Mouse (Mus musculus) frontal cortex, postnatal 14 days (tissue): ENCODE results near the gene Lmo7.
A peak's percentile ranks its signal among the peaks of the same experiment; 100 is the strongest.

Source experiments
- DNase-seq, 2 experiments: peaks; one replicate each; pipeline ENCODE4 v3.0.0; 2022; ENCODE audit warnings: low spot score in 2 of 2

Gene Lmo7

GRCm38 (mm10) chr14:101729237-101729971 is at the start of gene Lmo7, which contains the start of gene Gm9922:
TSS of gene Lmo7 (plus strand) at chr14:101729957.
TSS of gene Gm9922 (minus strand) at chr14:101729814.
- peak in 1 of 2 experiments; percentile 16 for DNase-seq

GRCm38 (mm10) chr14:101687696-101688095 is 42.1 kb upstream of the Lmo7 start:
- no peak for DNase-seq

DNA sequence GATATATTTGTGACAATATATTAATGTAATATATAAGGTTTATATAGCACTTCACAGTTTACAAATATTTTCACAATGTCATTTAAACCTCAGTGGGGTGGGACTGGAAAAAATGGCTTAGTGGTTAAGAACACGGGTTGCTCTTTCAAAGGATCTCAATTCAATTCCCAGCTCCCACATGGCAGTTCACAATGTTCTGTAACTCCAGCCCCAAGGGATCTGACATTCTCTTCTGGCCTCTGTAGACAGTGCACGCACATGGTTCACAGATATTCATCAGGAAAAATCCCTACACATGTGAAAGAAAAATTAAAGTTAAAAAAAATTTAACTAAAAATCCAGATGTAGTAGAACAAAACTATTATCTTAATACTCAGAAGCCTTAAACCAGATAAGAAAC is 41.4 kb upstream of the Lmo7 start:
- DNase-seq, result no peak

GRCm38 (mm10) chr14:101704479-101704878 is 25.3 kb upstream of the Lmo7 start:
- DNase-seq, result no peak

DNA sequence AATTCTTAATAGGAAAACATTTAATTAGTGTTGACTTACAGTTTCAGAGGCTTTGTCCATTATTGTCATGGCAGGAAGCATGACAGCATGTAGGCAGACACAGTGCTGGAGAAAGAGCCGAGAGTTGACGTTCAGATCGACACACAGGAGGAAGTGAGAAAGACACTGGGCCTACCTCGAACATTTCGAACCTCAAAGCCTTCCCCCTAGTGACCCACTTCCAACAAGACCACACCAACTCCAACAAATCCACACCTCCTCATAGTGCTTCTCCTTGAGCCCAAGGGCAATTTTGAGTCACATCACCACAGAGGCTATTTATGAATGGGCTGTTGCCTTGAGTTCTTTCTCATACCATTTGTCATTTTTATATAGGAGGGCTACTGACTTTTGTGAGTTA is 22.7 kb upstream of the Lmo7 start:
- DNase-seq, result no peak

DNA sequence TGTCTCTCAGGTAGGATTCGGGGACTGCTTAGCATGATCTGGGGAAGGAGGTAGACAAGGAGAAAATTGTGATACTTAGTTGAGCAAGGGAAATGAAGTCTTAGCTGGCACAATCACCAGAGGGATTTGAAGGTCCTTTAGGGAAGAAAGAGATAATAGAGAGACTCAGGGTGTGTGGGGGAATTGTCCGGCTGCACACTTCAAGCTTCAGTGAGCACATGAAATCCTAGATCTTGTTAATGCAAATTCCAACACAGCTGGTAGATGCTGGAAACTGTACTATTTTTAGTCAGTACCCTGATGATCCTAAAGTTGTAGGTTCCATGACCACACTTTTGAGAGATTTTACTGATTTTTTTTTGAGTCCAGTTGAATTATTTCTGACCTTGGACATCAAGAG is 15.3 kb upstream of the Lmo7 start:
- no peak for DNase-seq

DNA sequence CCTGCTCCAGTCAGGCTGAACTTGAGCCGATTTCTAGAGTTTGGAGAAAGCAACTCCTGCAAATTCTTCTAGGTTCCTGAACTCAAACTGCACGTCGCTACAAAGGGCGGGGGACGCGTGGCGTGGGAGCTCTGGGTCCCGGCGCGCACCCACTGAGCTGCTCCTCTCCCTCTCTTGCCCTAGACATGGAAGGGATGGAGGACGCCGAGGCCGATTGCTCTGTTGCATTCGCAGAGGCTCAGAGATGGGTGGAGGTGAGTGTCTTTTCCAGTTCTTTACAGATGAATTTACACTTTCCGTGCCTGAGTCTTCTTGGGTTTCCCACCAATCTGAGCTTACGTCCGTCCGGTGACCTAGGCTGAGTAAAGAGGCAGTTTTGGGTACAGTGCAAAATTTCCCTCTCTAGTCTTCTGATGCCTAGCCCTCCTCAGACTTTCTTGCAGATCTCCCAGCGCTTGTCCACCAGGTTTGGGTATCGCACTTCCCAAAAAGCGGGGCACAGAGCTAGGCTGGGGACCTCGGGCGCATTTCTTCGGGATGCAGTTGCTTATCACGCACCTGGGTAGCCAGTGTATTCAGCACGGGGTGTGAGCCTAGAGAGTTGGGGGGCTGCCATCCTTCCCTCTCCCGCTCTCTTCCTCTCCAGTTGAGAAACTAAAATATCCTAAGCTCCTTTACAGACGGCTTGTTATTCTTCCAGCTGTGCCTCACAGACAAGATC is 375 bp downstream of the Lmo7 start:
- no peak for DNase-seq

DNA sequence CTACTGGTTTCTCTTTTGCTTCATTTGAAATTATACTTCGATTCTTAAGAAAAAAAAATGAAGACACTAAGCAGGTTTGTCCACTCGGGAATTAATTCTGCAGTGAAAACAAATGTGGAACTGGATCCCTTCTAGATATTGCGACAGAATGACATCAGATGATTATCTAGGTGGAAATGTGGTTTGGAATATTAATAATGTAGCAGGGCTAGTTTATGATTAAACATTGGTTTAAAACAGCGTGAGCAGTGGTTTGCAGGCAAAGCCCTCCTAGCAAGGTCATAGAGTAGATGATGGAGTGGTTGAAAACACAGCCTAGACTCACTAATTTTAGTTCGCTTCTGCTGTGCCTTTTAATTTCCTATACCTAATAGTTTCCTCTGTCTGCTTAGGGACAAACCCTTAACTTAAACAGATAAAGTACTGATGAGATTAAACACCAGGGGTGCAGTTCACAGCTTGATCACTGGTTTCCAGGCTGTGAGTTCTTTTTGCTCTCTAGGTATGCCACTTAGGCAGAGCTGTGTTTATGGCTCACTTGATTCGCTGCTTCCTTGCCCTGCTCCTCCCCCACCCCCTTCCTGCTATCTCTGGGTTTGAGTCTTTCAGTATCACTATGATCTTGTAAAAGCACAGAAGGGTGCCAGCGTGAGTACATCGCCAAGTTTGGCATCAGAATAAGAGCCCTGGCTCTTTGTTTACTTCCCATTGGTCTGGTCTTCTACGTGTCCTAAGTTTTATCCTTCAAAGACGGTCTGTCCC is 4.0 kb downstream of the Lmo7 start:
- DNase-seq, result no peak

DNA sequence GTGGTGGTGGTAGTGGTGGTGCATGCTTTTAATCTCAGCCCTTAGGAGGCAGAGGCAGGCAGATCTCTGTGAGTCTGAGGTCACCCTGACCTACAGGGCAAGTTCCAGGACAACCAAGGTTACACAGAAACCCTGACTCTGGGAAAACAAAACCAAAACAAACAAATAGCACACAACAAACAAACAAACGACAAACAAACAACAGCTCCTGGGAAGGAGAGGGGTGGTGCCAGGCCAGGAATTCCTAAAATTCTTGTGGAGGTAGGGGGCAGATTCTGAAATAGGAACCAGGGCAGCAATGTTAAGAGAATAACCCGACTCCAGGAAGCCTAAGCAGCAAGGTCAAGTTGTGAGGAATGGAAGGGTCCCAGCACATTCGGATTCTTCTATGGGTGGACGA is 7.7 kb downstream of the Lmo7 start:
- no peak for DNase-seq

- no peak for DNase-seq
These were observed 16.9 kb downstream of the Lmo7 start for GRCm38 (mm10) chr14:101746635-101747034.

GRCm38 (mm10) chr14:101747811-101748210 is 18.1 kb downstream of the Lmo7 start:
- no peak for DNase-seq

DNA sequence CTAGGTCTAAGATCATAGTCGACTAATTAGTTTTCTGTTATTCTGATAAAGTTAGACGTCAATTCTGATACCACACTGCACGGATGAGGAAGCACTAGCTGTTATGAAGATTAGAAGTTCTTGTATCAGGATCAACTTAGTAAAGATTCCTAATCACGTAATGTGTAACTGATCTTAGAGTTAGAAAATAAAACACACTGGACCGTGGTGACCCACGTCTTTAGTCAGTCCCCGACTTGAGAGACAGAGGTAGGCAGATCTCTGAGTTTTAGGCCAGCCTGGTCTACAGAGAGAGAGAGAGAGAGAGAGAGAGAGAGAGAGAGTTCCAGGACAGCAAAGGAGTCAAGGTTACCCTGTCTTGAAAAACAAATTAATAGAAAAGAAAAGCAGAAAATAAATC is 18.7 kb downstream of the Lmo7 start:
- no peak for DNase-seq

DNA sequence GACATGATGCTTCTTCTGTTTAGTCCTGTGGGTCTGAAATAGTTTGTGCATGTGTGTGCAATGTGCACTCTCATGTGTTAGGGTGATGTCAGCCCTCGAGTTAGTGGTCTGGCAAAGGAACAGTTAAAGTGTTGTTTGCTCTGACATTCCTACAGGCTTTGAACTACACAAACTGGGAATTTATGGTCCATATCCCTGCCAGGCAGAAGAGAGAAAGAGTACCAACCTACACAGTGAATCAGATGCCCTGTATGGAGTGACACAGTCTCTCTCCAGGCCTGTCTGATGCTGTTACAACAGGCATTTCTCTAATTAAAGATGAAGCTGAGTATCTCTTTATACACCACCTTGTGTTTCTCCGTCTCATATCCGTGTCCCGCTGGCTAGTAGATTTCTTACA is 21.2 kb downstream of the Lmo7 start:
- DNase-seq, result no peak

DNA sequence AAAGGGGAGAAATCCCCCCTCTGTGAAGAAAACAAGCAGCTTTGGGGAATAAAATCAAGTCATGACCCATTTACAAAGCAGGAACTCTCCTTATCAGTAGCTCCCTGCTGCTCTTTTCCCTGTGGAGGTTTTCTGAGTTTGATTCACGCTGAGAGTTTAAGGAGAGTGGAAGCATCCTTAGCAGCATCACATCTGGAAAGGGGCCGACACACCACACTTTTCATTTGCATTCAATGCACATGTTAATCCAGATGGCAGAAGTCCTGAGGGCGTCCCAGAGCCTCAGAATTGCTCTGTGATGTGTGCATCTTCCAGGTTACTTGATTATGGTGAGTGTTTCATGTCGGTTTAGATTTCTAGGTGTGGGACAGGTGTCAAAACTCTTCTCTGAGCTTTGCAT is 25.7 kb downstream of the Lmo7 start:
- no peak for DNase-seq

DNA sequence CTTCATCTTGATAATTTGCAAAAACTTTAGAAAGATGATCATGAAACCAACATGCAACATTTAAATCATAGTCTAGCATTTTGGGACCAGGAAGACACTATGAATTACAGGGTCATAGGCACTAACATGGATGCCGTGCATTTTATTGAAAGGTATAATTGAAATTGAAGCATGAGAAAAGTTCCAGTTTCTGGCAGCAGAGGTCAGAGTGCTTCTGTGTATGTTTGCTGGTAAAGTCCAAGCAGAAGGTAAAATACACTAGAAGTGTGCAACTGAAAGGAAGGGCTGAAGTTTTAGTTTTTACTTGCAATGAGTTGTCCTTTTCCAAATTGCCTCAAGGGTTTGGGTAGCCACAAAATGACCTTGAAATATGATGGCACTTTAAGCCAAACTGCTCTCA is 32.5 kb downstream of the Lmo7 start:
- no peak for DNase-seq

- DNase-seq, result no peak
These were observed 34.1 kb downstream of the Lmo7 start for GRCm38 (mm10) chr14:101763762-101764295.

DNA sequence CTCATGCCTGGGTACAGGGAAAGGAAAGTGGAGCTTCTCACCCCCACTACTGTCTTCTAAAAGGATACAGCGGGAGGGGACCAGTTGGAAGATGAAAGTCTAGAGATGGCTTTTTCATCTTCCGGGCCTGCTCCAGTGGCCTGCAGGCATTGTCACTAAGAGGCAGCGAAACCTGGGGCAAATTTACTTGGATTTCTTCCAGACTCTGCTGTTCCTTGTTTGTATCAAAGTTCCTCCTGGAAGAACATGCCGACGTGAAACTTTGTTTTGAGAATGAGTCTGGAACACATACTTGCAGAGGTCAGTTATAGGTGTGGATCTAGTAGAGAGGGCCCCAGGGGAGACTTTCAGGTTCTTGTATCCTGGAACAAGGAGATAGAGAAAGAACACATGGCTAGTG is 41.6 kb downstream of the Lmo7 start:
- no peak for DNase-seq

DNA sequence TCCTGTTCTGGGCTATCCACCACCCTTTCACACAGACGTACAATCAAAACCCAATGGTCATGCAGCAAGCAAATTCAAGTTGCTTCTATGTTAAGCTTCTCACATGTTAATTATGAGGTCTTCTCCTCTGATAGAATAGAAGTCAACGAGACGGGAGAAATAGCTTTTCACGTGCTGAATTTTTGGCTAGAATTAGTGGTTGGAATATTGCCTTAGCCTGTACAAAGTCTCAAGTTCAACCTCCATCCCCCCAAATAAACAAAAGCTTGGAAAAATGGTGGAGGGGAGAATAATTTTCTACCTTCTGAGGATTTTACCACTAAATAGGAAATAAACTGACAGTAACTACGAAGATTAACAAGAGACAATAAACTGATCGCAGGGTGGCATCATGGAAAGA is 42.0 kb downstream of the Lmo7 start:
- DNase-seq, result no peak

DNA sequence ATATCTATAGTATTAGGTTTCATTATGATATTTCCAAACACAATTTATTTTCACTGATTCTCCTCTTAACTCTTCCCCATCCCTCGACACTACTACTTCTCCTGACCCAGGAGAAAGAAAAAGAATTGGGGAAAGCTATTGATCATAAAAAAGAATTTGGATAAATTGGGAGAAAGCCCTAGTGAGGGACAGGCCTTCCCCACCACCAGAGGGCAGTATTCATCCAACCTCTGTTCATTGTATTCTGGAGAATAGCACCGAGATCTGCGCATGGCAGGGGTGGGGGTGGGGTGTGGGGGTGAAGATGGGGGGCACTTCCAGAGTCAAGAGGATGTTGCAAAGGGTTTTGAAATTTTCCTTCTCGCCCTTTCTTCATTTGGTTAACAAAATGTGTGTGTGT is 44.9 kb downstream of the Lmo7 start:
- no peak for DNase-seq

- no peak for DNase-seq
These were observed 46.8 kb downstream of the Lmo7 start for GRCm38 (mm10) chr14:101776296-101777128.

- no peak for DNase-seq
These were observed 47.4 kb downstream of the Lmo7 start for GRCm38 (mm10) chr14:101777129-101777493.

DNA sequence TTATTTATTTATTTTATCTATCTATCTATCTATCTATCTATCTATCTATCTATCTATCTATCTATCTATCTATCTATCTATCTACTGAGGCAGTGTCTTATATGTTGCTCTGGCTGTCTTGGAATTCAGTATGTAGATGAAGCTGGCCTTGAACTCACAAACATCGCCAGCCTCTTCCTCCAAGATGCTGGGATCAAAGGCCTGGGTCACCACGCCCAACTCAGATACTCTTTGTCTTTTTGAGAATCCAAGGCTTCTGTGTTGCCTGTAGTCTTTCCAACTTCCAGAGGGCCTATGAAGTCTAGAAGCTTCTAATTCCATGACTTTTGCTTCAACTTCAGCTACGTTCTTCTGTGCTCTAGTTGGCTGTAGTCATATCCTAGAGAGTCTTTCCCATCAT is 48.7 kb downstream of the Lmo7 start:
- no peak for DNase-seq
